Mouse (Mus musculus): ENCODE results near the gene Alkbh4. TPM values are rescaled to one million over a fixed set of nuclear protein-coding genes. Genes with fewer than 3 reads are reported as not detected.
"Not testable (repeated sequence)": the region's sequence is repeated elsewhere in the genome, so short reads cannot be mapped to it uniquely, and the experiment has no call there.

Gene Alkbh4
- polyA plus RNA-seq, 1 experiment from 2014 or later, result 9.5 TPM

DNA sequence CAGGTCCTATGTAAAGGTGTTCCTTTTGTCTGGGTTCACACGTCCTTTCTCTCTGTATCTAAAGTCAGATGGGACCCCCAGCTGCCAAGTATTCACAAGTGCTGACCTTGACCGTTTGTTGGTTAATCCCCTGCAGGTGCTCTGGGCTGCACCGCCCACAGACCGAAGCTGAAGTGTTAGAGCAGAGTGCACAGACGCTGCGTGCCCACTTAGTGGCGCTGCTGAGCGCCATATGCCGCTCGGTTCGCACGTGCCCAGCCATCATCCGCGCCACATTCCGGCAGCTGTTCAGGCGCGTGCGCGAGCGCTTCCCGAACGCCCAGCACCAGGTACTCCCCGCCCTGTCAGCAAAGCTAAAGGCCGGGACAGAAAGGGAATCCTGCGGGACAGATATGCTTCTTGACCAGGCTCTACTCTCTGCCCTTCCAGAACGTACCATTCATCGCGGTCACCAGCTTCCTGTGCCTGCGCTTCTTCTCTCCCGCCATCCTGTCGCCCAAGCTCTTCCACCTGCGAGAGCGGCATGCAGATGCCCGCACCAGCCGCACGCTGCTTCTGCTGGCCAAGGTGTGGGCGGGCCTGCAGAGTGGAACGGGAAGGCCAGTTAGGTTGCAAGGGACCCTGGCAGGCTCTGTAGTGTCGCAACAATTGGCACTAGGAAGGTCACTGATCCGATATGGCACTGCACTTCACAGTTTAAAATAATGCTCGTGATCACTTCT is 33.7 kb upstream of the Alkbh4 start:
- 6% methylated on average over 41 of the region's 41 CpGs for WGBS
- Histone ChIP-seq H3K4me3 (ENCODE audit: control insufficient read depth in 1 of 2, insufficient read depth in 1 of 2, low read depth in 1 of 2, low read length in 2 of 2) (peak overlapping the region; percentile 20 to 32), H3K4me1 (ENCODE audit: control insufficient read depth in 2 of 2, insufficient read depth in 2 of 2, low read length in 2 of 2) (peaks cover 2 to 5% of the 10 kb centered on the region in 2 experiments; a peak in 2 of 4 replicates), H3K9ac (ENCODE audit: low read length) (peak overlapping the region; percentile 60), H3K4me2 (ENCODE audit: low read length) (peak overlapping the region; percentile 79), H3K27ac (replicated peaks in 1 of 2; ENCODE audit: control insufficient read depth in 1 of 2, insufficient read depth in 1 of 2, low read depth in 2 of 2, low read length in 2 of 2) (no peak overlapping the region), H3K36me3 (ENCODE audit: control insufficient read depth, insufficient read depth, low read length) (no peaks in the 10 kb centered on the region), H3K9me3 (ENCODE audit: control insufficient read depth, low read length) (no peaks in the 10 kb centered on the region), H3K27me3 (ENCODE audit: control insufficient read depth, insufficient read depth, low read length) (peaks cover 19% of the 10 kb centered on the region)
- peak; percentile 70 for ATAC-seq (ENCODE audit: insufficient number of reproducible peaks, insufficient read depth, low FRiP score, low read depth)

DNA sequence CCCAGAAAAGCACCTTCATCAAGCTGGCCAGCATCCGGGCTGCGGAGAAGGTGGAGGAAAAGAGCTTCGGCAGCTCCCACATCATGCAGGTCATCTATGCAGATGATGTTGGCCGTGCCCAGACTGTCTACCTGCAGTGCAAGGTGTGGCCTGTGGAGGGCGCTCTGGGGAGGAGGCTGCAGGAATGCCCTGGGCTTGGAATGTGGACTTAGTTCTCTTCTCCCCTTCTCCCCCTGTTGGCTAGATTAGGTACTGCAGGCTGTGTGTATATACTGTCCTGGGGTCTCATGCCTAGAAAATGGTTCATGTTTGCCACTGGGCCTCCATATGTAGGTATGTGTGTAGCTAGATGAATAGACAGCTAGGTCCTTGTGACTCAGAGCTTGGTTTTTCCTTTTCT is 31.4 kb upstream of the Alkbh4 start:
- Histone ChIP-seq H3K9ac (ENCODE audit: low read length) (no peak overlapping the region), H3K27ac (replicated peaks in 1 of 2; ENCODE audit: control insufficient read depth in 1 of 2, insufficient read depth in 1 of 2, low read depth in 2 of 2, low read length in 2 of 2) (no peak overlapping the region), H3K4me2 (ENCODE audit: low read length) (no peak overlapping the region), H3K27me3 (ENCODE audit: control insufficient read depth, insufficient read depth, low read length) (peaks cover 19% of the 10 kb centered on the region), H3K4me3 (ENCODE audit: control insufficient read depth in 1 of 2, insufficient read depth in 1 of 2, low read depth in 1 of 2, low read length in 2 of 2) (no peak overlapping the region), H3K9me3 (ENCODE audit: control insufficient read depth, low read length) (no peaks in the 10 kb centered on the region), H3K36me3 (ENCODE audit: control insufficient read depth, insufficient read depth, low read length) (no peaks in the 10 kb centered on the region), H3K4me1 (ENCODE audit: control insufficient read depth in 2 of 2, insufficient read depth in 2 of 2, low read length in 2 of 2) (peaks cover 2 to 5% of the 10 kb centered on the region in 2 experiments; a peak in 2 of 4 replicates)
- WGBS, result 85% methylated on average over 5 of the region's 5 CpGs
- ATAC-seq (ENCODE audit: insufficient number of reproducible peaks, insufficient read depth, low FRiP score, low read depth), result no peak

DNA sequence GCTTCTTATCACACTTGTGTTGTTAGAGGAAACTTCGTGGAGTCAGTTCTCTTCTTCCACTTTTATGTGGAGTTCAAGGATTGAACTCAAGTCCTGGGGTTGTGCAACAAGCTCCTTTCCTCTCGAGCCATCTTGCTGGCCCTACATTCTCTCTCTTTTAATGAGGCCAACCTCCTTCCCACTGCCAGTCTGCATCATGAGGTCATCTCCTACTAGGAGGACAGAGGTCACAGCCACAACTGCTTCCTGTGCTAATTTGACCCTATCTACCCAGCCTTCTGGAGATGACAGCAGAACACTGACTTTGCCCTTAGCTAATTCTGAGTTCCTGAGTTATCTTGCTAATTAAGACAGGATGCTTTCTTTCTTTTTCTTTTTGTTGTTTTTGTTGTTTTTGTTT is 27.5 kb upstream of the Alkbh4 start:
- ATAC-seq (ENCODE audit: insufficient number of reproducible peaks, insufficient read depth, low FRiP score, low read depth), result no peak
- no peaks in the 10 kb centered on the region for H3K27me3 ChIP-seq (ENCODE audit: control insufficient read depth, insufficient read depth, low read length)
- no peak overlapping the region for H3K9ac ChIP-seq (ENCODE audit: low read length)
- H3K4me1 ChIP-seq (ENCODE audit: control insufficient read depth in 2 of 2, insufficient read depth in 2 of 2, low read length in 2 of 2), result no peaks in the 10 kb centered on the region
- H3K36me3 ChIP-seq (ENCODE audit: control insufficient read depth, insufficient read depth, low read length), result no peaks in the 10 kb centered on the region
- whole genome bisulfite sequencing, result 46% methylated on average over 2 of the region's 2 CpGs
- H3K4me2 ChIP-seq (ENCODE audit: low read length), result no peak overlapping the region
- H3K27ac ChIP-seq (replicated peaks in 1 of 2; ENCODE audit: control insufficient read depth in 1 of 2, insufficient read depth in 1 of 2, low read depth in 2 of 2, low read length in 2 of 2), result no peak overlapping the region
- no peaks in the 10 kb centered on the region for H3K9me3 ChIP-seq (ENCODE audit: control insufficient read depth, low read length)
- H3K4me3 ChIP-seq (ENCODE audit: control insufficient read depth in 1 of 2, insufficient read depth in 1 of 2, low read depth in 1 of 2, low read length in 2 of 2), result no peak overlapping the region

DNA sequence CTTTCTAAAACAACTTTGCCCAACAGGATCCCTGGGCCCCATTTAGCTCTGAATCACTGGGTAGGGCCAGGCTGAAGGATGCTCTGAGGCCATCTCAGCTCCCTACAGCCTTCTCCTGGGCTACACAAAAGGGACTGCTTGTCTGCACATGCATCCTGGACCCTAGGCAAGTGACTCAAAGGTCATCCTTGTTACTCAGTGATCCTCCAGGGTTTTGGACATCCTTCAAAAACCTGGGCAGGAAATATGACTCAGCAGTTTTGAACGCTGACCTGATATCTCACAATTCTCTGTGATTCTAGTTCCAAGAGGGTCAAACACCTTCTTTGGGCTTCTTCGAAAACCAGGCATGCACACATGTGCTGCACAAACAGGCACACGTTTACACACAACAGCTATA is 26.9 kb upstream of the Alkbh4 start:
- no peak overlapping the region for H3K4me3 ChIP-seq (ENCODE audit: control insufficient read depth in 1 of 2, insufficient read depth in 1 of 2, low read depth in 1 of 2, low read length in 2 of 2)
- no peak for ATAC-seq (ENCODE audit: insufficient number of reproducible peaks, insufficient read depth, low FRiP score, low read depth)
- no peak overlapping the region for H3K4me2 ChIP-seq (ENCODE audit: low read length)
- H3K27me3 ChIP-seq (ENCODE audit: control insufficient read depth, insufficient read depth, low read length), result no peaks in the 10 kb centered on the region
- H3K9me3 ChIP-seq (ENCODE audit: control insufficient read depth, low read length), result no peaks in the 10 kb centered on the region
- no peak overlapping the region for H3K27ac ChIP-seq (replicated peaks in 1 of 2; ENCODE audit: control insufficient read depth in 1 of 2, insufficient read depth in 1 of 2, low read depth in 2 of 2, low read length in 2 of 2)
- H3K36me3 ChIP-seq (ENCODE audit: control insufficient read depth, insufficient read depth, low read length), result no peaks in the 10 kb centered on the region
- H3K4me1 ChIP-seq (ENCODE audit: control insufficient read depth in 2 of 2, insufficient read depth in 2 of 2, low read length in 2 of 2), result no peaks in the 10 kb centered on the region
- 54% methylated on average over 3 of the region's 3 CpGs for WGBS
- no peak overlapping the region for H3K9ac ChIP-seq (ENCODE audit: low read length)

DNA sequence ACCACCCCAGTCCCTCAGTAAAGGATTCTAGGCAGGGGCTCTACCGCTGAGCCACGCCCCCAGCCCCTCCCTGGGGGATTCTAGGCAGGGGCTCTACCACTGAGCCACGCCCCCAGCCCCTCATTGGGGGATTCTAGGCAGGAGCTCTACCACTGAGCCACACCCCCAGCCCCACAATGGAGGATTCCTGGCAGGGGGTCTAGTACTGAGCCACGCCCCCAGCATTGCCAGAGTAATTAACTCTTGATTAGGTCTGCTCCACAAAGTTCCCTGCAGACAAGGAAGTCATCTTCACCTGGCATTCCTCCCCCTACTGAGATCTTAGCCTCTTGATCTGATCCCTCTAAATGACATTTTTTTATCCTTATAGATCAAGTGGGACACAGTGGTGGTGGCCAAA is 22.4 kb upstream of the Alkbh4 start:
- peaks cover 5 to 18% of the 10 kb centered on the region in 2 experiments for H3K4me1 ChIP-seq (ENCODE audit: control insufficient read depth in 2 of 2, insufficient read depth in 2 of 2, low read length in 2 of 2)
- not testable (repeated sequence) for ATAC-seq (ENCODE audit: insufficient number of reproducible peaks, insufficient read depth, low FRiP score, low read depth); H3K4me3 ChIP-seq (ENCODE audit: control insufficient read depth in 1 of 2, insufficient read depth in 1 of 2, low read depth in 1 of 2, low read length in 2 of 2); H3K36me3 ChIP-seq (ENCODE audit: control insufficient read depth, insufficient read depth, low read length); H3K27ac ChIP-seq (replicated peaks in 1 of 2; ENCODE audit: control insufficient read depth in 1 of 2, insufficient read depth in 1 of 2, low read depth in 2 of 2, low read length in 2 of 2); H3K9ac ChIP-seq (ENCODE audit: low read length); H3K9me3 ChIP-seq (ENCODE audit: control insufficient read depth, low read length); H3K4me2 ChIP-seq (ENCODE audit: low read length); H3K27me3 ChIP-seq (ENCODE audit: control insufficient read depth, insufficient read depth, low read length)
- 33% methylated on average over 3 of the region's 4 CpGs for WGBS

DNA sequence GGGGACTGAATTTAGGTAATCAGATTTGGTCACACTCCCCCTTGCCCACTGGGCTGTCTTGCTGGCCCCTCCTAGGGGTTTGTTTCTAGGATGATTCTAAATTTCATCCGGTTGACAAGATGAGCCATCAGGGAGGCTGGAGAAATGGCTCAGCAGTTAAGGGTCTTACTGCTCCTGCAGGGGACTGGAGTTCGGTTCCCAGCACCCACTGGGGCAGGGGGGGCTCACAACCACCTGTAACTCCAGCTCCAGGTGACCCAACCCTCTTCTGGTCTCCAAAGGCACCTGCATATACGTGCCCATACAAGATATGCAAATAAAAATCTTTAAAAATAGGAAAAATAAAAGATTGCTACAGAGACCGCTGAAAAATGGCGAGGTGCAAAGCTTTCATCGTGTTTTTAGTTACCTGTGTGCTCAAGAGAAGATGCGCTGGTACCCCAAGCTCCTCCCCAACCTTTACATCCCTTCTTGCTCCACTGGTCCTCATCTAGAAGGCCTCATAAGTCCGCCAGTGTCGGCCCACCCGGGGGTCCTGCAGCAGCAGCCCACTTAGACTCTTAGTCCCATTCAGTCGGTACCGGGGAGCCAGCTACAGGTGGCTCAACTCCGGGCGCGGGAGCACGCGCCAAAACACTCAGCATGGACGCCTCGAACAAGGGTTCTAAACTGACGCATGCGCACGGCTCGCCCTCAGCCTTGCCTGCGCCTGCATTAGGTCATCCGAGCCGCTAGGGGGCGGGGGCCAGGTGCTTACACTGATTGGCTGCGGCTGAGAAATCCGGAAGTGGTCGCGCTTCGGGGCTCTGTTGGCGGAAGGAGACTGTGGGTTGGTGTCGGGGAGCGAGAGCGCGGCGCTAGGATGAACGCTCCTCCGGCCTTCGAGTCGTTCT is 19.8 kb upstream of the Alkbh4 start, which contains the start of gene Polr2j:
Polr2j (plus strand) TSS at position 741 of the 893 bp plus-strand sequence.
- peak within 1 kb of the TSS; percentile 95 for H3K4me2 ChIP-seq (ENCODE audit: low read length)
- H3K27ac ChIP-seq (replicated peaks in 1 of 2; ENCODE audit: control insufficient read depth in 1 of 2, insufficient read depth in 1 of 2, low read depth in 2 of 2, low read length in 2 of 2), result peak within 1 kb of the TSS in 1 of 2 experiments; percentile 65; a peak in 1 of 4 replicates
- peak; percentile 88 for ATAC-seq (ENCODE audit: insufficient number of reproducible peaks, insufficient read depth, low FRiP score, low read depth)
- 2% methylated on average over 42 of the region's 42 CpGs for WGBS
- peak within 1 kb of the TSS; percentile 95 for H3K9ac ChIP-seq (ENCODE audit: low read length)
- H3K4me1 ChIP-seq (ENCODE audit: control insufficient read depth in 2 of 2, insufficient read depth in 2 of 2, low read length in 2 of 2), result peaks cover 5 to 18% of the 10 kb centered on the region in 2 experiments
- no peaks in the 10 kb centered on the region for H3K9me3 ChIP-seq (ENCODE audit: control insufficient read depth, low read length)
- H3K27me3 ChIP-seq (ENCODE audit: control insufficient read depth, insufficient read depth, low read length), result no peaks in the 10 kb centered on the region
- H3K36me3 ChIP-seq (ENCODE audit: control insufficient read depth, insufficient read depth, low read length), result peaks cover 18% of the 10 kb centered on the region
- peak within 1 kb of the TSS; percentile 86 to 97 for H3K4me3 ChIP-seq (ENCODE audit: control insufficient read depth in 1 of 2, insufficient read depth in 1 of 2, low read depth in 1 of 2, low read length in 2 of 2)

DNA sequence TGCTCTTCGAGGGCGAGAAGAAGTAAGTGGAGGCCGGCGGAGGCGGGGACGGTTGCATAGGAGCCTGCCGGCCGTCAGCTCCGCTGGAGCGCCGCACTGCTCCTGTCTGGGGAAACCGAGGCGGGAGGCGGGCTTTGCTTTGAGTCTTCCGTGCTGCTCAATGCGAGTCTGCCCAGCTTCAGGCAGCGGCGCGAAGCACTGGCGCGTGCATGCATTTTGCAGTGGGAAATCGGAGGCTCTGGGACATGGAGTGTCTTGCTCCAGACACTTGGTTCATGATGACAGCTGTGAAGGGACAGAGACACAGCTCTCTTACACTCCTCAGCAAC is 19.2 kb upstream of the Alkbh4 start:
- H3K4me1 ChIP-seq (ENCODE audit: control insufficient read depth in 2 of 2, insufficient read depth in 2 of 2, low read length in 2 of 2), result peaks cover 5 to 18% of the 10 kb centered on the region in 2 experiments

More for the DNA sequence above, 19.2 kb upstream of the Alkbh4 start:
- peak; percentile 28 for ATAC-seq (ENCODE audit: insufficient number of reproducible peaks, insufficient read depth, low FRiP score, low read depth)
- Histone ChIP-seq H3K27ac (replicated peaks in 1 of 2; ENCODE audit: control insufficient read depth in 1 of 2, insufficient read depth in 1 of 2, low read depth in 2 of 2, low read length in 2 of 2) (peak overlapping the region in 1 of 2 experiments; percentile 65; a peak in 1 of 4 replicates), H3K9ac (ENCODE audit: low read length) (peak overlapping the region; percentile 95), H3K4me2 (ENCODE audit: low read length) (peak overlapping the region; percentile 95), H3K4me3 (ENCODE audit: control insufficient read depth in 1 of 2, insufficient read depth in 1 of 2, low read depth in 1 of 2, low read length in 2 of 2) (peak overlapping the region; percentile 86 to 97), H3K9me3 (ENCODE audit: control insufficient read depth, low read length) (no peaks in the 10 kb centered on the region), H3K27me3 (ENCODE audit: control insufficient read depth, insufficient read depth, low read length) (no peaks in the 10 kb centered on the region), H3K36me3 (ENCODE audit: control insufficient read depth, insufficient read depth, low read length) (peaks cover 24% of the 10 kb centered on the region)
- under 1% methylated on average over 22 of the region's 22 CpGs for WGBS
